Comparison of ENCODE assay signal across 21 mouse cellular contexts in the genomic region with DNA sequence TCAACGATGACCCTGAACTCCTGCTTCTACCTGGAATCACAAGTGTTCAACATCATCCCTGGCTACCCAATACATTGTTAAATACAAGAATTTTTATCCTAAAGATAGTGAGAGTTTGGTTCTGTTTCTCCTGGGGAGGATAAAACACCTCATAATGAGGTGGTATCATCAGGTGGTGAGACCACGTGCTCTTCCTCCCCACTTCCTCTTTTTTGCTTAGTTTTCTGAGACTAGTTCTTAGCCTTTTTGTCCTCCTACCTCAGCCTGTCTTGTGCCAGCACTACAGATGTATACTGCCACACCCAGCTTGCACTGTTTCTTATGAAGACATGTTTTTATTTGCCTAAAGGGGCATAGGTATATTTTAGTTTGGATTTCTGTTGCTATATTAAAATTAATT. TPM values are rescaled to one million over a fixed set of nuclear protein-coding genes. Genes with fewer than 3 reads are reported as not detected.
DNase-seq lines count a peak whose midpoint lies in the region; ATAC-seq and TF ChIP-seq lines count a peak whose summit lies in the region.
"Had no signal": no experiment of that assay in that cellular context is flagged by ENCODE, and none has a peak within 500 bp of the region (broad histone marks: within the 10 kb centered on the region; RNA-seq: fewer than 3 reads in every experiment).

No protein-coding gene starts in this region.

- no peaks in the 10 kb centered on the region for H3K27me3 ChIP-seq in splenic B cell, adult 2 months (ENCODE audit: control insufficient read depth, insufficient read depth, low read length, poor library complexity, severe bottlenecking)
- H3K27me3 ChIP-seq: embryonic facial prominence, embryonic 15.5 days; forebrain, embryonic 15.5 days; heart, embryonic 15.5 days; hindbrain, embryonic 15.5 days had no signal

- no peaks in the 10 kb centered on the region for H3K36me3 ChIP-seq in splenic B cell, adult 2 months (ENCODE audit: control insufficient read depth, insufficient read depth, low read length, poor library complexity, severe bottlenecking)
- H3K36me3 ChIP-seq: embryonic facial prominence, embryonic 15.5 days; forebrain, embryonic 15.5 days; heart, embryonic 10.5 days; heart, embryonic 15.5 days; hindbrain, embryonic 15.5 days had no signal

- ATAC-seq in megakaryocyte, adult 5-6 weeks (ENCODE audit: poor library complexity, severe bottlenecking) = peak; percentile 54; the same call in 1 of the 2 replicates
- ATAC-seq: forebrain, embryonic 15.5 days had no signal

- peak; percentile 4 to 7 for DNase-seq in spleen, postnatal 36 days (ENCODE audit: low spot score in 2 of 2)
- no peak for DNase-seq in spleen, adult 18-20 months
- DNase-seq in MEL-GATA-1-ER (ENCODE audit: extremely low read depth, low read depth) (peak; percentile 67), adipocyte (ENCODE audit: low spot score) (no peak)
- DNase-seq in splenic B cell, adult 2 months (ENCODE audit: low read depth, low spot score) = peak; percentile 75
- no peak for DNase-seq in left cerebral cortex, adult 2 months (ENCODE audit: extremely low spot score in 1 of 2, low spot score in 2 of 2)
- DNase-seq in left cerebral cortex, postnatal 4 days = no peak
- DNase-seq: adrenal gland, adult 8-10 months; adrenal gland, postnatal 36 days; cerebellum, adult 2 months; cerebellum, postnatal 10 days; embryo, embryonic 11 days; gastrocnemius, postnatal 36 days; heart, adult 18-20 months had no signal

- no peak overlapping the region for H3K27ac ChIP-seq in left cerebral cortex, adult 2 months
- H3K27ac ChIP-seq: embryonic facial prominence, embryonic 15.5 days; forebrain, embryonic 15.5 days; heart, embryonic 10.5 days; heart, embryonic 15.5 days; hindbrain, embryonic 15.5 days had no signal

- H3K4me3 ChIP-seq in left cerebral cortex, adult 2 months = no peak overlapping the region
- H3K4me3 ChIP-seq: embryonic facial prominence, embryonic 15.5 days; erythroblast, embryonic 14.5 days; forebrain, embryonic 15.5 days; heart, embryonic 10.5 days; heart, embryonic 15.5 days; hindbrain, embryonic 15.5 days had no signal

- intact Hi-C loops in left cerebral cortex, adult 2 months (cut with DNase I) = no loop called here
- intact Hi-C loops in left cerebral cortex, postnatal 4 days (cut with DNase I) = no loop called here

- TF ChIP-seq CTCF in left cerebral cortex, adult 2 months (IDR thresholded peaks at IDR 0.05) = no peak

RNA-seq across cellular contexts. Expression of a gene that starts 6.6 kb away (rescaled TPM):
- total RNA-seq in megakaryocyte, adult 5-6 weeks (2015) = 129 and 142 TPM in 2 replicates
- total RNA-seq in megakaryocyte, adult 5-6 weeks (2017) = 128 and 135 TPM in 2 replicates
- total RNA-seq in left cerebral cortex, adult 2 months (2021) = 100 to 1,000 TPM; 607 to 709 TPM
- 100 to 1,000 TPM; 607 to 620 TPM for total RNA-seq in left cerebral cortex, postnatal 4 days (2021)

Comparison
In these comparisons a context has a peak if more than half of its experiments do, and no peak if none do; other contexts are left out.
1. DNase-seq: peak in spleen, postnatal 36 days (2 of 2), MEL-GATA-1-ER (single experiment) and splenic B cell, adult 2 months (single experiment); none in spleen, adult 18-20 months (0 of 2), adipocyte (single experiment), left cerebral cortex, adult 2 months (0 of 2) and left cerebral cortex, postnatal 4 days (single experiment).
2. RNA of a gene that starts 6.6 kb away (total RNA-seq): 607 to 709 TPM in left cerebral cortex, adult 2 months and 607 to 620 TPM in left cerebral cortex, postnatal 4 days; 128 to 142 TPM in megakaryocyte, adult 5-6 weeks; every median in the first group is over 4 times any median in the second.